Mouse (Mus musculus) T-cell, adult 2 months (primary cell): Measurements from ENCODE around the gene Ccdc191.

Source experiments
- DNase-seq: peaks from one replicate; pipeline ENCODE4 v3.0.0; 2022; ENCODE audit warnings: low spot score

Ccdc191 gene

DNA sequence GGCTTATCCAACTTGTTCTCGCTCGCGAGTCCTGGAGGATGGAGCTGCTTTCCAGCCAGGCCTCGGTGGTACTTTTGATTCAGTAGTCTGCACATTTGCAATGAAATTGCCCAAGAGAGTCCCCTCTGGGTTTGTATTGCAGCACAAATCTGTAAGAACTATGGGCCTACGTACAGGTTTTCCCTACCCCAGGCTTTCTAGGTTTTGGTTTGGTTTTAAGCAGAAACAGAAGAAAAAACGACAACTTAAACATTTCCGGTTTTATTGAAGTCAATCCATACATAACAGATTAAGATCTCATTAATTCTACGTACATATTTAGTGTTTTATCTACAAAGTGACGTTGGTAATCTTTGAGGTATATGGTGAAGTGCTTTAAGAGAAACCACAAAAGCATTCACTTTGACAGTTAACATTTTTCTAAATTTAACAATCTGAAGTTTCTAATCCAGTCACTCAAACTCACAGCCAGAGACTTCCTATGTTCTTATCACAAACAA lies 90.6 kb downstream of the Ccdc191 start:
- no peak for DNase-seq

- no peak for DNase-seq
Measured at GRCm38 (mm10) chr16:43986299-43986698, 96.7 kb downstream of the Ccdc191 start.

DNA sequence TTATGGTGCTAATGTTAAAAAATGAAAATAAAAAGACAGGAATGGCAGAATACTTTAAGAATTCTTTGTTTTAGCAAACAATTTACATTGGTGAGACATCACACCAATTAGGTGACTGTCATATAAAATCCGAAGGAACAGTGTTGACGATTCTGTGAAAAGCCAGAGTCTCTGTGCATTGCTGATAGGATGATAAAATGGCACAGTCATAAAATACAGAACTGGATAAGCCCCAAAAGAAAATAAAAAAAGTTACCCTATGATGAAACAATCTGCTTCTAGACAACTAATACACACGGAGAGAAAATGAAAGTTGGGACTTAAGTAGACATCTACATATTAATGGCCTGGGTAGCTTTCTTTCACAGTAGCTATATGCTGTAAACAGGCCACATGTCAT lies 105.0 kb downstream of the Ccdc191 start:
- no peak for DNase-seq

DNA sequence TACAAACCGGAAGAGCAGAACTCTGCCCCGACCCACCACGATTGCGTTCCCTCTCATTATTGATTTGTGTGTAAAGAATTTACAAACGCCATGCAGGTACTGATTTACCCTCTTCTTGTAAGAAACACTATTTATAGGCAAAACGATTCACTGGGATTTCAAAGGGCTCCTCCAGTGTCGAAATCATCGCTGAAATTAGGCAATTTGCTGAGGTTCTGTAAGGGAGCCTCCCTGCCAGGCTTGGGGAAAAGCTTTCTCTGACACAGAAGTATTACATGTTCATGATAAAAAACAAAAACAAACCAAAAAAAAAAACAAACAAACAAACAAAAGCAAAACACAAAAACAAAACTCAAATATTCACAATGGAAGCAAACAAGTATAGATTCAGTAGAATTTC lies 109.5 kb downstream of the Ccdc191 start:
- DNase-seq: no peak

GRCm38 (mm10) chr16:43999541-43999940 lies 109.9 kb downstream of the Ccdc191 start:
- DNase-seq: no peak

DNA sequence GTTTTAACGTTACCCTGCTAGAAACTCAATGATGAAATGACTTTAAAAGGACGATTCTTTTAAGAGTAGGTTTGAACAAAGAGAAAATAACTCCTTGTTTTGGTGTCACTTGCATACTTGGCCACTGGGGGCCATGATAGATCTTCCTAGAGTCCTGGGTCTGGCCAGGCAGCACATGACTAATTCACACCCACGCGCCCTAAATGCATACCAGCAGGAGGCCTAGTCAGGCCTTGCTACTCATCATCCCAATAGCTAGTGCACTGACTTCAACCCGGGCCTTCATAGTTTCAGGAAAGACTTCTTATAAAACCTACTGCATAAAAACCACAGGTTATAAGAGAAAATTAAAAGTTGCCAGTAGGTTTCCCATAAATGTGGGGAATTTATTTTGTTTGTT lies 112.5 kb downstream of the Ccdc191 start:
- DNase-seq: no peak

- no peak for DNase-seq
Measured at GRCm38 (mm10) chr16:44011010-44011409, 121.4 kb downstream of the Ccdc191 start.
